Mouse (Mus musculus) thymus, postnatal 0 days (tissue): Measurements from ENCODE around the gene Dock6. TPM values are rescaled to one million over a fixed set of nuclear protein-coding genes. Genes with fewer than 3 reads are reported as not detected.
"Not testable (repeated sequence)": the region's sequence is repeated elsewhere in the genome, so short reads cannot be mapped to it uniquely, and the experiment has no call there.

ENCODE experiments used
- DNase-seq: peaks from one replicate; pipeline ENCODE4 v3.0.0-alpha.2; 2015; ENCODE audit warnings: low spot score
- polyA plus RNA-seq: library from polyadenylated mRNA; unstranded; fragments of >200 nt; fragmentation: Nextera tagmentation; extraction: Ambion mirVana; gene quantifications from 2 replicates; pipeline ENCODE4 v1.2.1, GENCODE M21; 2015

Gene Dock6
- polyA plus RNA-seq, 1 experiment from 2014 or later: 5.9 TPM

- no peak for DNase-seq
These were observed 41.3 kb downstream of the Dock6 start for GRCm38 (mm10) chr9:21811170-21811569.

- DNase-seq: peak; percentile 39
These were observed 43.9 kb downstream of the Dock6 start for GRCm38 (mm10) chr9:21808561-21808960.

- no peak for DNase-seq
These were observed 45.5 kb downstream of the Dock6 start for GRCm38 (mm10) chr9:21806976-21807375.

- no peak for DNase-seq
These were observed 46.1 kb downstream of the Dock6 start for GRCm38 (mm10) chr9:21806363-21806762.

- peak; percentile 73 for DNase-seq
These were observed 48.3 kb downstream of the Dock6 start for GRCm38 (mm10) chr9:21803986-21804644.

GRCm38 (mm10) chr9:21801591-21801990 lies 50.8 kb downstream of the Dock6 start:
- no peak for DNase-seq

GRCm38 (mm10) chr9:21801121-21801520 lies 51.3 kb downstream of the Dock6 start:
- DNase-seq: no peak

GRCm38 (mm10) chr9:21799010-21799350 lies 53.5 kb downstream of the Dock6 start:
- no peak for DNase-seq

- DNase-seq: peak; percentile 76
These were observed 54.0 kb downstream of the Dock6 start, which contains the start of gene Kank2 for GRCm38 (mm10) chr9:21798345-21799009. Gene Kank2, minus strand, starts transcription at chr9:21798744.

GRCm38 (mm10) chr9:21797921-21798344 lies 54.5 kb downstream of the Dock6 start:
- DNase-seq: peak; percentile 23

- DNase-seq: no peak
These were observed 55.5 kb downstream of the Dock6 start for GRCm38 (mm10) chr9:21796919-21797318.

- no peak for DNase-seq
These were observed 56.2 kb downstream of the Dock6 start for GRCm38 (mm10) chr9:21796259-21796658.

- no peak for DNase-seq
These were observed 56.9 kb downstream of the Dock6 start for GRCm38 (mm10) chr9:21795579-21795978.

- DNase-seq: no peak
These were observed 57.5 kb downstream of the Dock6 start for GRCm38 (mm10) chr9:21794925-21795324.

- no peak for DNase-seq
These were observed 58.0 kb downstream of the Dock6 start for GRCm38 (mm10) chr9:21794344-21794834.

GRCm38 (mm10) chr9:21793507-21793906 lies 58.9 kb downstream of the Dock6 start:
- DNase-seq: not testable (repeated sequence)

GRCm38 (mm10) chr9:21792644-21793043 lies 59.8 kb downstream of the Dock6 start:
- DNase-seq: no peak

GRCm38 (mm10) chr9:21791861-21792260 lies 60.6 kb downstream of the Dock6 start:
- no peak for DNase-seq

- DNase-seq: no peak
These were observed 64.2 kb downstream of the Dock6 start for GRCm38 (mm10) chr9:21788234-21788633.

- DNase-seq: no peak
These were observed 64.8 kb downstream of the Dock6 start for GRCm38 (mm10) chr9:21787654-21788053.

GRCm38 (mm10) chr9:21786906-21787305 lies 65.5 kb downstream of the Dock6 start:
- peak; percentile 52 for DNase-seq

GRCm38 (mm10) chr9:21786309-21786708 lies 66.1 kb downstream of the Dock6 start:
- not testable (repeated sequence) for DNase-seq
